Mouse (Mus musculus): ENCODE measurements around the gene 1110051M20Rik.

- TF ChIP-seq POLR2A (IDR thresholded peaks at IDR 0.05; ENCODE audit: borderline replicate concordance, insufficient read depth, low read length) (no peak), CTCF (IDR thresholded peaks at IDR 0.05; ENCODE audit: borderline replicate concordance, insufficient read depth, low read depth, low read length) (no peak)
Observed at GRCm38 (mm10) chr2:91355767-91356166, 88.7 kb downstream of the 1110051M20Rik start.

All from cerebellum, adult 2 months (tissue).